Mouse (Mus musculus) thymus, adult 2 months (tissue): ENCODE measurements around the gene Aff1. TPM values are rescaled to one million over a fixed set of nuclear protein-coding genes. Genes with fewer than 3 reads are reported as not detected.

Experiments used
- DNase-seq: peaks from one replicate; pipeline ENCODE4 v3.0.0; 2021
- H3K27ac ChIP-seq: fragments of 200-500 bp; 2 replicates; pipeline ENCODE4 v1.5.1; 2012; ENCODE audit warnings: low read length, control low read depth; ENCODE audit not compliant: control insufficient read depth, insufficient read depth
- H3K27me3 ChIP-seq: fragments of 200-500 bp; 2 replicates; pipeline ENCODE4 v1.6.1; 2012; ENCODE audit warnings: mild to moderate bottlenecking, low read length, moderate library complexity, mixed read lengths; ENCODE audit not compliant: control insufficient read depth, insufficient read depth
- H3K36me3 ChIP-seq: fragments of 200-500 bp; 2 replicates; pipeline ENCODE4 v1.6.1; 2012; ENCODE audit warnings: mild to moderate bottlenecking, low read length, moderate library complexity; ENCODE audit not compliant: control insufficient read depth, insufficient read depth
- H3K4me1 ChIP-seq: fragments of 200-500 bp; replicated peaks from 2 replicates; pipeline ENCODE4 v1.6.1; 2012; ENCODE audit warnings: low read length; ENCODE audit not compliant: control insufficient read depth, insufficient read depth
- H3K4me3 ChIP-seq: fragments of 200-500 bp; 2 replicates; pipeline ENCODE4 v1.5.1; 2012; ENCODE audit warnings: mild to moderate bottlenecking, low read length, control low read depth, moderate library complexity; ENCODE audit not compliant: control insufficient read depth, insufficient read depth
- CTCF ChIP-seq: fragments of 200-500 bp; IDR thresholded peaks from 2 replicates; pipeline ENCODE4 v1.5.1; 2012; ENCODE audit warnings: mild to moderate bottlenecking, control low read depth, low read length, moderate library complexity, borderline replicate concordance; ENCODE audit not compliant: control insufficient read depth, poor library complexity, insufficient read depth; ENCODE audit errors: extremely low read depth
- POLR2A ChIP-seq: fragments of 200-500 bp; IDR thresholded peaks from 2 replicates; pipeline ENCODE4 v1.6.1; 2012; ENCODE audit warnings: mild to moderate bottlenecking, low read length, control low read depth, moderate library complexity; ENCODE audit not compliant: control insufficient read depth, poor library complexity, insufficient read depth; ENCODE audit errors: extremely low read depth
- WGBS: fragments of 180-500 bp; shearing (Covaris S2); methylation state at CpG from one replicate; pipeline ENCODE4 v1.1.7; 2018; 5-methylcytosine and 5-hydroxymethylcytosine counted together
- polyA plus RNA-seq: library from polyadenylated mRNA; depleted of rRNA; stranded (reverse); fragments of >200 nt; gene quantifications from 2 replicates; pipeline ENCODE4 v1.2.3, GENCODE M21; 2012

Aff1 gene
- polyA plus RNA-seq, 1 experiment = 49.1 TPM

DNA sequence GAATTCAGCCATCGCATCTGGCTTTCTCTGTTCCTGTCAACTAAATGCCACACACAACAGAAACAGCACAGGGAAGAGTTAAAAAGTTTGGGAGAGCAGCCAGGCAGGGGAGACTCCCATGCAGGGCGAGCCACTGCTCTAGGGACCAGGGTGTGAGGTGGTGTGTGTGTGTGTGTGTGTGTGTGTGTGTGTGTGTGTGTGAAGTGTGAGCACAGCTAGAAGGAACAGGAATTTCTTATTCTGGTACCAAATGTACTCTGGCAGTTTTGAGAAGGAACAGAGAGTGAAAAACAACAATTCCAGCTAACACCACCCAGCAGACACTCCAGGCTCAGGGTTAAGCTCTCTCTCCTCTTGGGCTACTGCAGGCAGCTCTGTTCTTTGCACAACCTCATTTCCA, 96.8 kb downstream of the Aff1 start:
- no peak for DNase-seq
- Histone ChIP-seq H3K27ac (no peak overlapping the region), H3K4me3 (no peak overlapping the region), H3K4me1 (0 out of 2 replicates have a peak, but pooled peaks cover 4% of the 10 kb centered on the region), H3K36me3 (peaks cover 58% of the 10 kb centered on the region), H3K27me3 (no peaks in the 10 kb centered on the region)
- TF ChIP-seq CTCF (no peak), POLR2A (no peak)
- whole genome bisulfite sequencing = 93% methylated on average over 2 of the region's 2 CpGs

DNA sequence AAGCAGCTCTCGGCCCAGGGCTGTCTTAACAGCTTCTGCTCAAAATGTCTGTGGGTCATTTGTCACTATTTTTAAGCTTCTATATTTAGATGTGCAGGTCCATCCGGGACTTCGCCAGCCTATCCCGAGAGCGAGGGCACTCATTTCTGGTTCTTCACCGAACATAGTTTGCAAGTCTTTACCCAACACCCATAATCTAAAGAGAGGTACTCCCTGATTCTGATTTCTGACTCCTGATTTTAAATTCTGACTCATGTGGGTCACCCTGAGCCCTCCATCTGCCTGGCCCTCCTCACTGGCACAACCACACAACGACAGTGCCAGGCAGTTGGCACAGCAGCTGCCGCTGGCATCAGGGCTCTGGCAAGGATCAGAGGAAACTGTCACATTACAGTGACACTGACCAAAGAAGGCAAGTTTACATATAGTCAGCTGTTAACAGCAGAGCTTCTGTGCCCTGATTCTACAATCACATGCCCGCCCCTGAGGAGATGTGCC, 97.5 kb downstream of the Aff1 start:
- DNase-seq = no peak
- H3K36me3 ChIP-seq = peaks cover 53% of the 10 kb centered on the region
- no peak overlapping the region for H3K4me3 ChIP-seq
- no peak overlapping the region; the same call in 1 of the 2 replicates for H3K27ac ChIP-seq
- H3K4me1 ChIP-seq = 0 out of 2 replicates have a peak, but pooled peaks cover 4% of the 10 kb centered on the region
- 95% methylated on average over 9 of the region's 9 CpGs for WGBS
- TF ChIP-seq POLR2A = no peak
- TF ChIP-seq CTCF = no peak
- H3K27me3 ChIP-seq = no peaks in the 10 kb centered on the region

DNA sequence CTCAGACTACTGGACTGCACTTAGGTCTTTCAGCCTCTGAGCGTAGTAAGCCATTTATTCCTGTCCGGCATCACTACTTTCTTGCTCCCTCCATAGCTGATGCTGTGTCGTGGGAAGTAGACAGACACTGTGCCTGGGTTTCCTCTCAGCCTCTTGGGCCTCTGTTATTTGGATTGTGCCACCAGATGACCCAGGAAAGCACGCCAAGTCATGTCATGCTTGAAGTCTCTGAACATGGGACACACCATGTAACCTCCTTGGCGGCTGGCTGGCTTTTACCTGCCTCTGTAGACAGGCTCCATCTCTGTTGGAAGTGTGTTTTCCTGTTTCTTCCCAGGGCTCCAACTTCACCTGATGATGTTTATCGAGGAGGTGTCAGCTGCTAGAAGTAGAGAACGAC, 99.6 kb downstream of the Aff1 start:
- Histone ChIP-seq H3K27ac (no peak overlapping the region), H3K27me3 (no peaks in the 10 kb centered on the region), H3K4me1 (0 out of 2 replicates have a peak, but pooled peaks cover 4% of the 10 kb centered on the region), H3K36me3 (peaks cover 40% of the 10 kb centered on the region), H3K4me3 (no peak overlapping the region)
- no peak for DNase-seq
- WGBS = 92% methylated on average over 7 of the region's 7 CpGs
- TF ChIP-seq POLR2A = no peak
- no peak for TF ChIP-seq CTCF

DNA sequence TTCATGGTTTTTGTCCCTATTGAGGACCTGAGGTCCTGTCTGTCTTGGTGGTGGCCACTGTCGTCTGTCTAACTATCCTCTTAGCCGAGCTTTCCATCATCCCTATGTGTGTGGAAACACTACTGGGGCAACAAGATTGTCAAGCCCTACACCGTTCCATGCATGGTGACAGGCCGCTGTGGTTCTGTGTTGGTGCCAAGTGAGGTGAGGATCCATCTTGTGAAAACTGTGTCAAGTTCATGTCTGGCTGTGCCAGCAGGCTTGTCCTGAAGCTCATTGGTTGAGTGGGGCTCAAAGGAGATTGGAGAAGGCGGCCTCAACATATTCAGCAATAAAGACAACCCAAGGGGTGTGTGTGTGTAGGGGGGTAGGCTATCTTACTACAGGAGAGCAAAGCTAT, 102.9 kb downstream of the Aff1 start:
- Histone ChIP-seq H3K4me3 (no peak overlapping the region), H3K36me3 (peaks cover 26% of the 10 kb centered on the region), H3K27me3 (no peaks in the 10 kb centered on the region), H3K27ac (no peak overlapping the region), H3K4me1 (peaks cover 20% of the 10 kb centered on the region)
- no peak for TF ChIP-seq CTCF
- TF ChIP-seq POLR2A = no peak
- over 99% methylated on average over 5 of the region's 5 CpGs for WGBS
- DNase-seq = no peak

DNA sequence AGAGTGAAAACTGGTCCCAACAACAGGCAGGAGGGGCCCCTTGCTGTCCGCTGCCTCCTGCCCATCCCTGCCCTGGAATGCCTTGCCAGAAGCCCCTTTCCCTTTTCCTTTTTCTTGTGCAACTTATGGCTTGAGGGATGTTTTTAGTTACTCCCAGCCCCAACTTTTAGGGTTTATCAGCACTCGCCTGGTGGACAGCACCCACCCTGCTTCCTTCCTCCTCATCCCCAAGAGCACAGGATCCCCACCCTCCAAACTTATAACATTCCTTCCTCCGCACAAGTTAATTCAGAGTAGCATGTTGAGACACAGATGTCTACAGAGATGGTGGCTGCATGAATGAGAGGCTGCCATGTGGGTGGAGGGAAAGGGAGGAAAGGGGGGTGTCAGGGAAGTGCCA, 103.9 kb downstream of the Aff1 start:
- TF ChIP-seq POLR2A (no peak), CTCF (no peak)
- H3K27me3 ChIP-seq = no peaks in the 10 kb centered on the region
- no peak overlapping the region for H3K27ac ChIP-seq
- peaks cover 26% of the 10 kb centered on the region for H3K36me3 ChIP-seq
- peaks cover 20% of the 10 kb centered on the region for H3K4me1 ChIP-seq
- WGBS = 97% methylated on average over 3 of the region's 3 CpGs
- no peak overlapping the region for H3K4me3 ChIP-seq
- DNase-seq = no peak

DNA sequence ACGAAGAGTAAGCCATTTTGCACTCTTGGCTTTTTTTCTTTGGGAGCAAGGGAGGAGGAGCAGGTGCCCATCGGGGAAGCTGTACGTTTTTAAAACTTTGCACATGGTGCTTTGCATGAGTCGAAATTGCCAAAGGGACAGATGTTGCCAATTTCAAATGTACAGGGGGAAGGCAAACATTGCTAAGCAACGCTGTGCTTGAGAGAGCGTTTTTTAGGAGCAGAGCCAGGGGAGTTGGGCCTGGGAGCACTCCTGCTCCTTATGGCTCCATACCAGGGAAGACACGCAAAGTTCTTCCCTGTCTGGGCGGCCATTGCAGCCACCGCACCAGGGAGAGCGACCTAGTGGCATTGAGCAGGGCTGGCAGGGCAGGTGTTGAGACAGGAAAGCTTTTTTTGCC, 105.6 kb downstream of the Aff1 start:
- peaks cover 16% of the 10 kb centered on the region for H3K36me3 ChIP-seq
- TF ChIP-seq CTCF = no peak
- TF ChIP-seq POLR2A = no peak
- WGBS = 95% methylated on average over 10 of the region's 10 CpGs
- H3K27ac ChIP-seq = no peak overlapping the region
- peaks cover 16% of the 10 kb centered on the region for H3K4me1 ChIP-seq
- no peaks in the 10 kb centered on the region for H3K27me3 ChIP-seq
- DNase-seq = no peak
- no peak overlapping the region for H3K4me3 ChIP-seq

DNA sequence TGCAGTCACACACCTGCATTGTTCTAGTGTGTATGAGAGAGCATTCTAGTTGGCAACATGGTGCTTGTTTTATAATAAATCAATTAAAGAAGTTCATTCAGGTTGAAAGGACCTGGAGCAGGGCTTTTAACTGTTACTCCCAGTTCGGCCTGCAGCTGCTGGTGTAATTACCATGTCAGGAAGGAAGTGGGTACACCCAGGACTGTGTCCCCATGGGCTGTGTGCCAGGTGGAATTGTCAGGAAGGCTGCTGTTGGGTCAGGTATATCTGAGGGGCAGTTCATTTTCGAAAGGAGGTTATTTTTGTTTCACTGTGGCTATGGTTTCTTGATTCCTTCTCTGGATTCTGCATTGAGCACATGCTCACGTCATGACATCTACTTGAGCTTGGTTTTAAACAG, 107.3 kb downstream of the Aff1 start:
- Histone ChIP-seq H3K27ac (peak overlapping the region; percentile 49; the same call in 1 of the 2 replicates), H3K36me3 (peaks cover 8% of the 10 kb centered on the region), H3K4me1 (peaks cover 18% of the 10 kb centered on the region), H3K4me3 (no peak overlapping the region), H3K27me3 (no peaks in the 10 kb centered on the region)
- TF ChIP-seq CTCF (no peak), POLR2A (no peak)
- WGBS = 27% methylated on average over 3 of the region's 3 CpGs
- no peak for DNase-seq
